Mouse (Mus musculus): ENCODE results near the gene Mroh8. TPM values are rescaled to one million over a fixed set of nuclear protein-coding genes. Genes with fewer than 3 reads are reported as not detected.
A peak's percentile ranks its signal among the peaks of the same experiment; 100 is the strongest.
"Not testable (repeated sequence)": the region's sequence is repeated elsewhere in the genome, so short reads cannot be mapped to it uniquely, and the experiment has no call there.

Mroh8 gene
- polyA plus RNA-seq, 1 experiment, result 1.9 TPM

- DNase-seq (ENCODE audit: extremely low spot score in 1 of 2, low spot score in 1 of 2), result peak; percentile 57 to 88
Observed at GRCm38 (mm10) chr2:157292093-157292492, 12.7 kb upstream of the Mroh8 start.

- DNase-seq (ENCODE audit: extremely low spot score in 1 of 2, low spot score in 1 of 2), result no peak
Observed at GRCm38 (mm10) chr2:157288996-157289395, 9.6 kb upstream of the Mroh8 start.

GRCm38 (mm10) chr2:157287542-157287941 lies 8.2 kb upstream of the Mroh8 start:
- DNase-seq (ENCODE audit: extremely low spot score in 1 of 2, low spot score in 1 of 2), result peak in 1 of 2 experiments; percentile 81

GRCm38 (mm10) chr2:157283321-157283720 lies 4.0 kb upstream of the Mroh8 start:
- no peak for DNase-seq (ENCODE audit: extremely low spot score in 1 of 2, low spot score in 1 of 2)

- DNase-seq (ENCODE audit: extremely low spot score in 1 of 2, low spot score in 1 of 2), result peak; percentile 89 to 97
Observed at GRCm38 (mm10) chr2:157278717-157279415, 483 bp downstream of the Mroh8 start, which contains the start of gene Rpn2. Rpn2 (plus strand) TSS chr2:157279017.

- no peak for DNase-seq (ENCODE audit: extremely low spot score in 1 of 2, low spot score in 1 of 2)
Observed at GRCm38 (mm10) chr2:157263832-157264231, 15.5 kb downstream of the Mroh8 start.

GRCm38 (mm10) chr2:157263101-157263500 lies 16.2 kb downstream of the Mroh8 start:
- no peak for DNase-seq (ENCODE audit: extremely low spot score in 1 of 2, low spot score in 1 of 2)

- no peak for DNase-seq (ENCODE audit: extremely low spot score in 1 of 2, low spot score in 1 of 2)
Observed at GRCm38 (mm10) chr2:157262506-157262905, 16.8 kb downstream of the Mroh8 start.

- DNase-seq (ENCODE audit: extremely low spot score in 1 of 2, low spot score in 1 of 2), result no peak
Observed at GRCm38 (mm10) chr2:157261930-157262329, 17.4 kb downstream of the Mroh8 start.

- DNase-seq (ENCODE audit: extremely low spot score in 1 of 2, low spot score in 1 of 2), result peak in 1 of 2 experiments; percentile 79
Observed at GRCm38 (mm10) chr2:157259720-157260119, 19.6 kb downstream of the Mroh8 start.

GRCm38 (mm10) chr2:157248111-157248510 lies 31.2 kb downstream of the Mroh8 start:
- no peak for DNase-seq (ENCODE audit: extremely low spot score in 1 of 2, low spot score in 1 of 2)

- DNase-seq (ENCODE audit: extremely low spot score in 1 of 2, low spot score in 1 of 2), result no peak
Observed at GRCm38 (mm10) chr2:157245603-157246002, 33.7 kb downstream of the Mroh8 start.

- DNase-seq (ENCODE audit: extremely low spot score in 1 of 2, low spot score in 1 of 2), result no peak
Observed at GRCm38 (mm10) chr2:157245001-157245400, 34.3 kb downstream of the Mroh8 start.

GRCm38 (mm10) chr2:157235946-157236345 lies 43.4 kb downstream of the Mroh8 start:
- no peak for DNase-seq (ENCODE audit: extremely low spot score in 1 of 2, low spot score in 1 of 2)

GRCm38 (mm10) chr2:157221916-157222315 lies 57.4 kb downstream of the Mroh8 start:
- not testable (repeated sequence) for DNase-seq (ENCODE audit: extremely low spot score in 1 of 2, low spot score in 1 of 2)

GRCm38 (mm10) chr2:157220108-157220507 lies 59.2 kb downstream of the Mroh8 start:
- no peak for DNase-seq (ENCODE audit: extremely low spot score in 1 of 2, low spot score in 1 of 2)

- no peak for DNase-seq (ENCODE audit: extremely low spot score in 1 of 2, low spot score in 1 of 2)
Observed at GRCm38 (mm10) chr2:157211731-157212130, 67.6 kb downstream of the Mroh8 start.

GRCm38 (mm10) chr2:157204366-157205218 lies 74.8 kb downstream of the Mroh8 start, which contains the start of gene Rbl1:
Rbl1 (minus strand) TSS chr2:157204534.
- peak; percentile 64 to 91 for DNase-seq (ENCODE audit: extremely low spot score in 1 of 2, low spot score in 1 of 2)

GRCm38 (mm10) chr2:157203459-157204365 lies 75.6 kb downstream of the Mroh8 start:
- DNase-seq (ENCODE audit: extremely low spot score in 1 of 2, low spot score in 1 of 2), result peak in 1 of 2 experiments; percentile 17

GRCm38 (mm10) chr2:157203026-157203425 lies 76.3 kb downstream of the Mroh8 start:
- no peak for DNase-seq (ENCODE audit: extremely low spot score in 1 of 2, low spot score in 1 of 2)

Measured in frontal cortex, adult 2 months (tissue).